Mouse (Mus musculus) right cerebral cortex, postnatal 14 days (tissue): Measurements from ENCODE around the gene Thap3.

Experiments
- DNase-seq: peaks from one replicate; pipeline ENCODE4 v3.0.0; 2022

The Thap3 gene

DNA sequence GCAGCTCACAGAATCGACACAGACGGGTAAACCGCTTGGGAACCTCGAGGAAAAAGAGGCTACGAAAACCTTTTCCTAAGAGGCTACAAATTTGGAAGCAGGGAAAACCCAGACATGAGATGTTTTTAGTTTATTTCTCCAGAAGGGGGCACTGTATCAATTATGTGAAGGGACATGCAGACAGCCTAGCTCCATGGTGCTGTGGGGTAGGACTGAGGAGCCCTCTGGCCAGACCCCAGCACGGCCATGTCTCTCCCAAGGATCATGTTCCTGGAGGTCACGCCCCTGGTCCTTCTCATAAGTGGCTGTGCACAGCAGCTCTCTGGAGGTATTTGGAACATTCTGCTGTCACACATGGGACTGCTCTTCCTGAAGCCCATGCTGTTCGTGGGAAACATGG is 8.1 kb downstream of the Thap3 start:
- DNase-seq = no peak

DNA sequence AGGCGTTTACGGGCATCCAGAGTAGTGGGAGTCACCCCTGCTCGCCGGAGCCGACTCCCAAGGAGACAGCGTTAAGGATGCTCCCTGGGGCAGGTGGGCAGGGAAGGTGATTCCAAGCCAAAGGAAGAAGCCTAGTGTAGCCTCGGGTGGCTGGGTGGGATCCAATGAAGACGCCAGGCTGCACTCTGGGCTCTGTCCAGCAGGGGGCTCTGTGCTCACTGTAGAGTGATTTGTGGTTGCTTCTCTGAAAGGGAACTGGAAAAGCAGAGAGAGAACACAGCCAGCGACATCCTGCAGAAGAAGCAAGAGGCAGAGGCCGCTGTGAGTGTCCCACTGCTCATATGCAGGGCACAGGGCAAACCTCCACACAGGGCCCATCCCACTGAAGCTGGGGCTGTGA is 11.0 kb downstream of the Thap3 start:
- peak; percentile 91 for DNase-seq

DNA sequence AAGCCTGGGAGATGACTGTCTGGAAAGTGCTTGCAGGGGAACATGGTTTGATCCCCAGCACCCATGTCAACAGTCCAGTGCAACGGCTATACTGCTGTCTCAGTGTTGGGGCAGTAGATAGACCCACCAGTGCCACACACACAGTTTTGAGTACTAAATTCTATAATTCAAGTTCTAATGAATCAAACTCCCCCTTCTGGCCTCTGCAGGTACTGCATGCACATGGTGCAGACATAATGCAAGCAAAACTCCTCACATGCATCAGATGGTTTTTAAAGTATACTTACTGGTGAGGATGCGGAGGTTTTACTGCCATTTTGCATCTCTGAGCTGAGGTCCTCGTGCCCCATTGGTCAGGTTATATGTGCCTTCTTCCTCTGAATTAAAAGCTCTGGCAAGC is 13.4 kb downstream of the Thap3 start:
- peak; percentile 63 for DNase-seq

DNA sequence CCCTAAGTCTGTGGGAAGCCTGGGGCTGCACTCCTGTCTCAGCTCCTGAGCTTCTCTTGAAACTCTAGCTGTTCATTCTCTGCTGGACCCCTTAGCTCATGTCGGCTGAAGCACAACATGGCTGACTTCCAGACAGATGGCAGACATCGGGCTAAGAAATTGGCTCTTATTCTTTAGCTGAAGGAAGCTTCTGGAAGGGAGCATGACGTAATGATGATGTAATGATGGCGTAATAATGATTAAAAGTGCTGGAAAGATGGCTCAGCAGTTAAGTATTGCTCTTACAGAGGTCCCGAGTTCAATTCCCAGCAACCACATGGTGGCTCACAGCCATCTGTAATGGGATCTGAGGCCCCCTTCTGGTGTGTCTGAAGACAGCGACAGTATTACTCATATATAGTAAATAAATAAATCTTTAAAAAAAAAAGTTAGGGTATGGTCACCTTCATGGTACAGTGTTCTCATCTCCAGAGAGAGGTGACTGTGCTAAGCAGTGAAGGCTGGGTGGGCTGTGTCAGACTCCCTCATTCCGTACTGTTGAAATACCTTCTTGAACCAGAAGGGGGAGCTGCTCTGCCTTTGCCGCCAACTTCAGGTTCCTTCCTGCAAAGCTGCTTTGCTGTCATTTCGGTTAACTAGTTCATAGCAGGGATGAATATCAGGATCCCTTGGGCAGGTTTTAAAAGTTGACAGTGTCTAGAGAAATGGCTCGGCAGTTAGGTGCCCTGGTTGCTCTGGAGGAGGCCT is 16.4 kb downstream of the Thap3 start:
- DNase-seq = no peak

DNA sequence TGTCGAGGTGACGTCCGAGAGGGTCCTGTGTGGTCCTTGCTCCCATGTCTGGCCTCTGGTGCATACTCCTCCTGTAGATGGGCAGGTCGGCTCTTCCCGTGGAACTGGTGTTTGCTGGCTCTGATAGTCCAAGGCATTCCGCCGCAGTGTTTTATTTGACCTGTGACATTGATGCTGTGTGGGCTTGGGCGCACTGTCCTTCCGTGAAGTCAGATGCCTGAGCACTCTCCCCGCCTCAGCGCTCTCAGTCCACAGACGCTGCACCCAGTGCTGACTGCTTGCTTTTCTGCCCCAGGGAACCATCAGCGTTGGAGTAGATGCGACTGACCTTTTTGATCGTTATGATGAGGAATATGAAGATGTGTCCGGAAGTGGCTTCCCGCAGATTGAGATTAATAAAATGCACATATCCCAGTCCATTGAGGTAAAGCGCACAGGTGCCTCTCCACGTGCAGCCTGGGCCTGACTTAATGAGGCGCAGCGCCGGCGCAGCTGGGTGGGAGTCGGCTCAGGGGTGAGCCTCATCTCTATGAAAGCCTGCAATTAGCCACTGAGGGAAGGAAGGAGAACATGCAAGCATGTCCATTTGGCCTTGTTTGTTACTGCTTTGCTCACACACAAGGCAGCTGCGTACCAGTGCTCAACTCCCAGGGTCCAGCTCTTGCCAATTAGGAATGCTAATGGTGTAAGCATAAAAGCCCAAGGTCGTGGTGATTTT is 20.4 kb downstream of the Thap3 start:
- DNase-seq = no peak

DNA sequence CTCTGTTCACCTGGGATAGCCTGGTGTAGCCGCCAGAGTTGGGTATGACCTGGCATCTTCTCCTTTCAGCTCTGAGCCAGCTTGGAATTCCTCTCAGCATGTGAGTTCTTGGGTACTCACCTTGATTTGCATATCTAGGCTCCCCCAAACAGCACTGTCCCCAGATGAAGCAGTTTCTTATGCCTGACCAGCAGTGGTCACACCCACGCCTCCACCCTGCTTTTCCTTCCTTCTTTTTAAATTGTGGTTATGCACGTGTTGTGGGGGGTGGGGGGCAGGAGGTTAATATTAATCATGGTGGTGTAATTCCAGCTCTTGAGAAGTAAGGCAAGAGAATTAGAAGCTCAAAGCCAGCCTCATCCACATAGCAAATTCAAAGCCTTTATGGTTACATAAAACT is 26.0 kb downstream of the Thap3 start:
- DNase-seq = peak; percentile 1

DNA sequence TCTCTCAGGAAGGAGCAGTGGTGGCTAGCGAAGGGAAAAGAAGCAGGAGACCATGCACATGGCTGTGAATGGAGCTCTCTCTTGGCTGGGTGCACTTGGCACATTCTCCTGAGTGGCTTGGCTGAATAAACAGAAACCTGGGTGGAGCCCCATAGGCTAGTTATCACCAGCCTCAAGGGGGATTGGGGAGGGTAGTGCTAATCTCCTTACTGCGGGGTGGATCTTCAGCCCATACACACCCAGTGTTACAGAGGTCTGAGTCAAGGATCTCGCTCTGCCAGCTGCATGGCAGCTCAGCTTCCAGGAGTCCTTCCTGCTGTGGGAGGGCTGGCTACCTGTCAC is 28.3 kb downstream of the Thap3 start:
- no peak for DNase-seq

DNA sequence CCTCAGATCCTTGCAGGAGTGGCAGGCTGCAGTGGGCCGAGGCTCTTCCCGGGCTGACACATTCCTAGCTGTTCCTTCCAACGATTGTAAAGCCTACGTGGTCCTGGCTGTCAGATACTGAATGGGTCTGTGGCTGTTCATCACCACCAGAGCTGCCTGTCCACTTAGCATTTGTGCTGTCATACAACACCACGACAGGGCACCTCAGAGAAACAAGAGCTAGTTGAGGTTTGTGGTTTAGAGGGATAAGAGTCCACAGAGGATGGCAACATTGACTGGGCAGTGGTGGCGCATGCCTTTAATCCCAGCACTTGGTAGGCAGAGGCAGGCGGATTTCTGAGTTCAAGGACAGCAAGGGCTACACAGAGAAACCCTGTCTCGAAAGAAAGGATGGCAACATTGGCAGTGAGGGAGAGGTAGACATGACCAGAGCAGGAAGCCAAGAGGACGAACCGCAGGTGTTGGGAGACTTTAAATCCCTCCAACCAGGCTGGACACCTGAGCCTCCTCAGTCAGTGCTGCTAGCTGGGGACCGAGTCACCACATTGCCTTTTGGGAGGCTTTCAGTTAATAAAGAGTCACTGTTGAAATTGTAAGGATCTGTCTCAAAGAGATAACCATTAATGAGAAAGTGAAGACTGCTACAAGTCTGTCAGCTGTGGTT is 28.8 kb downstream of the Thap3 start:
- no peak for DNase-seq

DNA sequence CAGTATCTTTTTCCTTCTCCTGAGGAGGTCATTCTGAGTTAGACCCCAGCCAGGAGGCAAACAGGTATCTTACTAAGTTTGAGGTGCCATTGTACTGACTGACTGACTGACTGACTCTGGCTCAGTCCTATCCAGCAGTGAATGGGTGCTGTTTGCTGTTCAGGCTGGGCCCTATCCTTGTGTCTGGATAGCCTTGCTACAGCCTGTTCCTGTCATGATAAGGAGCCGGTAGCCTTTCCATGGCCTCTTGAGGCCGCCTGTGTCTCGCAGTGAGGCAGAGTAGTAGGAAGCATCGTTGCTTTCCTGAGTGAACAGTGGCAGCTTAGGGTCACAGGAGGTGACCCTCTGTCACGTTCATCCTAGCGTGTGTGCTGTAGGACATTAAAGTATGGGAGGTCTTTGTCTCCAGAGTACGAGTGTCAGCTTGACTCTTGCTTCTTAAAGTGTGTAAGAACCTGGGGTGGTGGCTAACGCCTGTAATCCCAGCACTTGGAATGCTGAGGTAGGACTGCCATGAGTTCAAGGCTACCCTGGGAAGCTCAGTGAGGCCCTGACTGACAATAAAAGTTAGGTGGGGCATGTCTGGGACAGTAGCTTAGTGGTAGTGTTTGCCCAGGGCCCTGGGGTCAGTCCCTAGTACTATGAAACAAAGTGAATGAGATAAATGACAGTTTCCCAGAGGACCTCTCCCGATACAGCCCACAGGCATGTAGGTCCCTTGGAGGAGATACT is 31.0 kb downstream of the Thap3 start:
- DNase-seq = no peak

DNA sequence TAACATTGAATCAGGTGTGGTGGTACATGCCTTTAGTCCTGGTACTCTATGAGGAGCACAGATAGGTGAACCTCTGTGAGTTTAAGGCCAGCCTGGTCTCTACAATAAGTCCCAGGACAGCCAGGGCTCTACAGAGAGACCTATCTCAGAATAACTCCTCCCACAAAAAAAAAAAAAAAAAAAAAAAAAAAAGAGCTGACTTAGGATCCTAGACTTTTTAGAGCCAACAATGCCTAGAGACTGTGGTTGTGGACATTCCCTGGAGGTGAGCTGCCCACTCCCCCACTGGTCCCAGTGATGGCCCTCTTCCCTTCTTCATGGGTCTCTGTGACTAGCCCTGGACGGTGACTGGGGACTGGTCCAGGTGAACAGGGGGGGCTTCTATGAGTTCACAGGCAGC is 33.0 kb downstream of the Thap3 start:
- no peak for DNase-seq

DNA sequence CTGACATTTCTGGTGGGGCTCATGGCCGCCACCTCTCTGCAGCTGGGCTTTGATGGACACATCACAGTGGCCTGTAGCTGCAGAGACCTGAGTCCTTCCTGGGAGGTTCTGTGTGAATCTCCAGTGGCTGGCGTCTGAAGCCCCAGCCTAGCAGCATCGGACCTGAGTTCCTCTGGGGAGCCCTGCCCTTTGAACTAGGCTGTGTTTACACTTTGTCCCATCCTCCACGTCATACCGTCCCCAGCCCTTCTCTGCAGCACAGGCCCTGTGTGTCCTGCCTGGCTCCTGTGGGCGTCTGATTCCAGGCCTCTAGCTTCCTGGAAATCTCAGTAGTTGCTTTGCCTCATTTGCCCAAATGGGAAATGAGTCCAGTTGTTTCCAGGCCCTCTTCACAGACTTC is 35.6 kb downstream of the Thap3 start:
- DNase-seq = no peak

DNA sequence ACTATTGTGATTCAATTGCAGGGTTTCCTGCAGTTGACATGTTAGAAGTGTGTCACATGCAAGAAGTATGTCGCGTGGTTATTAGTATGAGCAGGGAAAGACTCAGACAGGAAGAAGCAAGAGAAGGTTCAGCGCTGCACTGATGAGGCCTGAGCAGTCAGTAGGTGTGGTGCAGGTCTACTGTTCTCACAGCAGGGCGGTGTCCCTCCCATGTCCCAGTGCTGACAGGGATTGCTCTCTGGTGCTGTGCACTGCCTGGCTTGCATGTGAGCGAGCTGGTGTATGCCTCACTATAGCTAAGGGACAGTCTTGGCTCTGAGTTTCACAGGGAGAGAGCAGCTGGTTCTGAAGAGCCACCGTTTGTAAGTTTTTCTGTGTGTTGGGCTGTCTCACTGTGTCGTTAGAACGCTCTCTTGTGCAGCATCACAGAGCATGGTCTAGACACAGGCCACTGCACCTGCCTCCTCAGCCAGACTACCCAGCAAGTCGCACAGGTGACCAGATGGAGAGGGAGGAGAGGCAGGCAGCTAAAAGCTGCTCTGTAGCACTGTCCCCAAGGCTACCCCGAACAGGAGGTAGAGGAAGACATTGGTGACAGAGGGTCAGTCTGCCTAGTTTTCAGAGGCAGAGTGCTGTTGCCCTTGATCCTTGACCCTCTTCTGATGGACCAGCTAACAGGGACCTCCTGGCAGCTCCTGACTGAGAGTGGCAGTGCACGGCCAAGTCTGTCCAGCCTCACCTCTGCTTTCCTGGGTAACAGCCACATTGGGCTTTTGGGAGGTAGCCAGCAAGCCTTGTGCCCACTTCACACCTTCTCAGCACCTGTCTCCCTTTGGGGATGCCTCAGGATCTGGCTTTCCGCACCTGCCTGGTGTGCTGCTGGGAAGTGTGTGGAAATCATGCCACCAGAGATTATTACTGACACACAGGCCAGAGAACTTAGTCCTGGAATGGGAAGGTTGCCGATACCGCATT is 40.0 kb downstream of the Thap3 start:
- no peak for DNase-seq

DNA sequence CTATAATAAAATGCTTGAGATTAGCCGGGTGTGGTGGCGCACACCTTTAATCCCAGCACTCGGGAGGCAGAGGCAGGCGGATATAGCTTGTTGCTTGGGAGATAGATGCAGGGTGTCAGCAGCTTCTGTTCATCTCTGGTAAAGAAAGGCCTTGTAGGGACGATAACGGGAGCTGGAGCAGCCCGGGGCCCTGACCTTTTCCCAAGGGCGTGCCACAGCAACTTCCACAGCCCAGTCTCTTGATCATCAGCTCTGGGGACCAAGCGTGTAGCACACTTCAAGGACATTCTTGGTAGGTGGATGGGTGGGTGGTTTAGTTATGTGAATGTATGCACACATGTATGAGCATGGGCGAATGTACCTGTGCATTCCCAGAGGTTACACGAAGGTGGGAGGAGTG is 42.6 kb downstream of the Thap3 start:
- no peak for DNase-seq

DNA sequence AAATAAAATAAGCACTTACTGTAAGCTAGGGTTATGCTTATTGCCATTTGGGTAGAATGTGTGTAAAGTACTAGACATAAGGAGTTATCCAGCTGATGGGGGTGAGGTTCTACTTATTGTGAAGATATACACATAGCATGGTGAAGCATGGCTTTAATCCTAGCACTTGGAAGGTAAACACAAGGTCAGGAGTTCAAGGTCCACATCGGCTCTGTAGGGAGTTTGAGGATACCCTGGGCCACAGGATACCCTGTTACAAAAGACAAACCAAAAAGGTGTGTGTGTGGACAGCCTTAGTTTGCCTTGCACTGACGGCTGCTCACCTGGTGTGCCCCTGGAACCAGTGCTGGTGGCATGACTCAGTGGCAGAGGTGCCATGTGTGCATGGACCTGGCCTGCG is 50.7 kb downstream of the Thap3 start:
- DNase-seq = no peak

DNA sequence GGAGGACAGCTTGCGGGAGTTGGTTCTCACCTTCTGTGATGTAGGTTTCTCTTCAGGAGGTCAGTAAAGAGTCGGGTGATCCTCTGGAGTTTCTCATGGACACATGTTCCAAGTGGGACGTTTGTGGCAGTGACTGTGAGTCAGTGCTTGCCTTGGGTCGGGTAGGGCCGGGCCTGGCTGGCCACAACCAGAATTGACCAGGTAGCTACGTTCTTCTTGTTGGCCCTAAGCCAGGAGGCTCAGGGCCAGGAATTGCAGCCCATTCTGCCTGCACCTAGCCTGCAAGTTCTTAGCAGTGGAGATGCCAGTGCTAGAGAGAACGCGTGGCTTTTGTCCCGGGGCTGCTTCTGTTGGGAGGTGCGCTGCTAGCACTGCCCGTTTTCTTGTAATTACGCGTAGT is 51.4 kb downstream of the Thap3 start:
- no peak for DNase-seq

DNA sequence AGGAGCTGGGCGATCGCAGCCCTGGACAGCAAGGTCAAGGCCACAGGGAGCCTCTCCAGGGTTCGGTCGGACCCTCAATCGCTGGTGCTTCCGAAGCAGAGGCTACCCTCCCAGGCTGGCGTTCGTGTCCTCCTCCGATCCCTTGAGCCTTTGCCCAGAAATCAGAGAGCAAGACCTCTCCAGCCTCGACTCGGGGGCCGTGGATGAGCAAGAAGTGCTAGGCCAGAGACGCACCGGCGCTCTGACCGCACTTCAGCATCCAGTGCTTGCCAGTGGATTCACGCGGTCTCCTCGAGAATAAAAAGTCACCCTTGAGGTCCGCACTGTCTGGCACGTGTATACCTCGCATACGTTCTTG is 54.6 kb downstream of the Thap3 start:
- no peak for DNase-seq

DNA sequence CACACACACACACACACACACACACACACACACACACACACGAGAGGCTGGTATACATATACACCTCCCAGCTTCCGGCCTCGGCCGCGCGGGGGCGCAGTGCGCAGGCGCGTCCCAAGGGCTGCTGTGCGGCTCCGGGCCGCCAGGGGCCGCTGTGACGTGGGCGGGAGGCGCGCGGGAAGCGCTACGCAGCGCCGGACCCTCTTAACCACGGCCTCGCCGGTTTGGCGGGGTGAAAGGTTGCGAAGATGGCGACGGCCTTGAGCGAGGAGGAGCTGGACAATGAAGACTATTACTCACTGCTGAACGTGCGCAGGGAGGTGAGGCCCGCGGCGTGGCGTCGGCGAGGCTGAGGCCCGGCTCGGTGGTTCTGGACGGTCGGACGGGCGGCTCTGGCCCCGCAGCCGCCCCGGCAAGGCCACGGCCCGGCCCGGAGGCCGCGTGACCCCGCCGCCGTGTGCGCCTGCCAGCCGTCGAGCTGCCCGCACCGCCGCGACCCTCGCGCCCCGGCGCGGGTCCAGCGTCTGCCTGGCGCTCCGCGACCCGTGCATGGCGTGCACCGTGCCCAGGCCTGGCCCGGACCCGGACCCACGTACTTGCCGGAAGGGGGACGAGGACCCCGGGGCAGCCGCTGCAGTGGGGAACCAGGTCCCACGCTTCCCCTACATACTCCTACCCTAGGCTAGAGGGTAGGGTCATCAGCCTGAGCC is 55.1 kb downstream of the Thap3 start, which contains the start of gene Dnajc11:
Gene Dnajc11 (plus strand): TSS at position 187 of the 710 bp plus-strand sequence.
- DNase-seq = peak; percentile 88
